Mouse (Mus musculus) olfactory bulb, adult 2 months (tissue): ENCODE results near the gene Cyth4.

Source experiments
- CTCF ChIP-seq: fragments of 200-500 bp; IDR thresholded peaks from 2 replicates; pipeline ENCODE4 v1.5.1; 2012; ENCODE audit warnings: low read depth, mild to moderate bottlenecking, low read length, moderate library complexity; ENCODE audit not compliant: insufficient read depth
- POLR2A ChIP-seq: fragments of 200-500 bp; IDR thresholded peaks from 2 replicates; pipeline ENCODE4 v1.6.1; 2012; ENCODE audit warnings: mild to moderate bottlenecking, low read depth, low read length, moderate library complexity; ENCODE audit not compliant: insufficient read depth

DNA sequence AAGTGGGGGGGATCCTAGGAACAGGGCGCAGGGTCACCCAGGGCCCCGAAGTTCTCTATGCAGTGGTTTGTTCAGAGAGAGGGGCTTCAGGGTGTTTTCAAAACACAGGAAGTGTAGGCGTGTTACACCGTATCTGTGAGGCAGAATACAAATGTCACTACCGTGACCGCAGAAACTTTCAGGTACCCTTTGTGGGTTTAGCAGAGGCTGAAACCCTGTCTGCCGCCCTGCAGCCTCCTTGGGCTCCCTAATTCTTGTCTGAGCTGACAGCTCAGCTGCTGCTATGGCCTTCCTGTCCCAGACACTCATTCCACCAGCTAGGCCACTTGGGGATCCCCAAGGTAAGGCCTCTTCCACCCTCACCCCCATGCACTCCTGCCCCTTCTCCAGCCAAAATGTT is 17.7 kb downstream of the Cyth4 start:
- TF ChIP-seq POLR2A = no peak
- TF ChIP-seq CTCF = no peak
